Mouse (Mus musculus) thymus, postnatal 36 days (tissue): ENCODE data around the gene Ythdf1.

Experiments used
- DNase-seq, 2 experiments: peaks; one replicate each; pipeline ENCODE4 v3.0.0; 2022; ENCODE audit warnings: mixed read lengths in 2 of 2

Ythdf1 gene

GRCm38 (mm10) chr2:180920810-180921400, at the start of gene Ythdf1:
Gene Ythdf1 (minus strand): TSS chr2:180920949.
- peak; percentile 98 to 100 for DNase-seq

- peak; percentile 86 to 87 for DNase-seq
Measured at GRCm38 (mm10) chr2:180967010-180967763, 46.4 kb upstream of the Ythdf1 start, which contains the start of gene Arfgap1. Gene Arfgap1 (plus strand): TSS chr2:180967225.

GRCm38 (mm10) chr2:180966092-180966882, 45.5 kb upstream of the Ythdf1 start:
- DNase-seq, result no peak

GRCm38 (mm10) chr2:180963956-180964355, 43.2 kb upstream of the Ythdf1 start:
- peak; percentile 56 to 65 for DNase-seq

- DNase-seq, result no peak
Measured at GRCm38 (mm10) chr2:180962616-180963308, 42.0 kb upstream of the Ythdf1 start.

GRCm38 (mm10) chr2:180960187-180960586, 39.4 kb upstream of the Ythdf1 start:
- DNase-seq, result no peak

- no peak for DNase-seq
Measured at GRCm38 (mm10) chr2:180959605-180960004, 38.9 kb upstream of the Ythdf1 start.

- peak in 1 of 2 experiments; percentile 13 for DNase-seq
Measured at GRCm38 (mm10) chr2:180954061-180955047, 33.6 kb upstream of the Ythdf1 start, which contains the start of gene Nkain4. Gene Nkain4 (minus strand): TSS chr2:180954699.

GRCm38 (mm10) chr2:180953638-180954037, 32.9 kb upstream of the Ythdf1 start:
- no peak for DNase-seq

GRCm38 (mm10) chr2:180952731-180953171, 32.0 kb upstream of the Ythdf1 start:
- DNase-seq, result no peak

GRCm38 (mm10) chr2:180949947-180950346, 29.2 kb upstream of the Ythdf1 start:
- no peak for DNase-seq

- no peak for DNase-seq
Measured at GRCm38 (mm10) chr2:180941869-180942268, 21.1 kb upstream of the Ythdf1 start.

- no peak for DNase-seq
Measured at GRCm38 (mm10) chr2:180940187-180940586, 19.4 kb upstream of the Ythdf1 start.

GRCm38 (mm10) chr2:180932418-180932817, 11.7 kb upstream of the Ythdf1 start:
- DNase-seq, result no peak

GRCm38 (mm10) chr2:180928723-180929122, 8.0 kb upstream of the Ythdf1 start, which contains the start of gene Birc7:
Gene Birc7 (plus strand): TSS chr2:180929023.
- DNase-seq, result no peak

GRCm38 (mm10) chr2:180925176-180925575, 4.4 kb upstream of the Ythdf1 start:
- peak; percentile 42 to 56 for DNase-seq

- DNase-seq, result no peak
Measured at GRCm38 (mm10) chr2:180922739-180923138, 2.0 kb upstream of the Ythdf1 start.

- DNase-seq, result no peak
Measured at GRCm38 (mm10) chr2:180919913-180920809, 588 bp downstream of the Ythdf1 start.

GRCm38 (mm10) chr2:180915886-180916433, 4.8 kb downstream of the Ythdf1 start:
- DNase-seq, result no peak

GRCm38 (mm10) chr2:180910928-180911327, 9.8 kb downstream of the Ythdf1 start:
- no peak for DNase-seq
